Mouse (Mus musculus) layer of hippocampus, postnatal 25 days (tissue): ENCODE measurements around the gene Ttc34. TPM values are rescaled to one million over a fixed set of nuclear protein-coding genes. Genes with fewer than 3 reads are reported as not detected.

Experiments used
- DNase-seq, 2 experiments: peaks; one replicate each; pipeline ENCODE4 v3.0.0; 2022; ENCODE audit warnings: mixed read lengths in 2 of 2, low spot score in 1 of 2; ENCODE audit errors: extremely low spot score in 1 of 2
- total RNA-seq, 2 experiments: library from RNA; stranded (reverse); gene quantifications; 2 replicates each; pipeline ENCODE4 v1.2.3; 2021

Gene Ttc34
- total RNA-seq, 2 experiments from 2014 or later: 3.3 to 3.4 TPM

DNA sequence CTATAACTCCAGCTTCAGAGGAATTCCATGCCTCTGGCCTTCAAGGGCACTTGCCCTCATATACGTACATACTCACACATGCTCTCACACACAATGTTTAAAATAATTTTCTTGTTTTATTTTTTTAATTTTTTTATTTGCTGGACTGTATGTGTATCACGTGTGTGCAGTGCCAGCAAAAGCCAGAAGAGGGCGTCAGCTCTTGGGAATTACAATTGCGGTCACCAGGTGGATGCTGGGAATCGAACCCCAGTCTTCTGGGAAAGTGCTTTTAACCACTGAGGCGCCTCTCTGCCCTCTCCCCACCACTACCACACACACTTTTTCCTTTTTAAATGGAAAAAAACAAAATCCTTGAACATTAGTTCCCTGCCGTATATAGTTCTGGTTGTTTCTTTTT lies 19.6 kb downstream of the Ttc34 start:
- DNase-seq: no peak

DNA sequence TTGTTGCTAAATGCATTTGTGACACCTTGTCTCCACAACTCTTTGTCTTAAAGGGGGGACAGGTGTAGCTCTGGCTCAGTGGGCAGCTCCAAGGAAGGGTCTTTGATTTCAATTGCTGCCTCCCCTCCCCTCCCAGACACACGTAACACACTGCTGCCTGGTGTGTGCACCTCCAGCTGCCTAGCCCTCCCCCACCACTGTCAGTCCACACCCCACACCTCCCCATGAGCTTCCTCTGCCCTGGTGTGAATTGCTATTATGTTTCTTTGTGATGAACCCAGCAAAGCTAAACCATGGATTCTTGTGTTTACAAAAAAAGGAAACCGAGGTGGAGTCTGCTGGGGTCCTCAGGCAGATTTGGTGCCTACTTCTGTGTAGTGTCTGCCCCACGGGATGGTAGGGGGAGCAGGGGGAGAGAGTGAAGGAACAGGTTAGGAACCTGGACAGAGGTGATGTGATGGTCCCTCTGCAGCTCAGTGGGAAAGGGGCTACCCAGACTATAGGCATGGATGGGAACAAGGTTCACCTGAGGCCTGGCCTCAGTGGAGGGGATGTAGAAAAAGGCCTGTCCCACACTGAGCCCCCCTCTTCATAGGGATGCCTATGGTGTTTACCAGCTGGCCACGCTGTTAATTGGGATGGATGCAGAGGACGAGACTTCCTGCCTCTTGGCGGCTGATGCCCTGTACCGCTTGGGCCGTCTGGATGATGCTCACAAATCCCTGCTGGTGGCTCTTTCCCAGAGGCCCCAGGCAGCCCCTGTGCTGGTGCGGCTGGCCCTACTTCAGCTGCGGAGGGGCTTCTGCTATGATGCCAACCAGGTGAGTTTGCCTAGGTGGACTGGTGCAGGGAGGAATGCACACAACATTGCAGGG lies 20.3 kb downstream of the Ttc34 start:
- no peak for DNase-seq

DNA sequence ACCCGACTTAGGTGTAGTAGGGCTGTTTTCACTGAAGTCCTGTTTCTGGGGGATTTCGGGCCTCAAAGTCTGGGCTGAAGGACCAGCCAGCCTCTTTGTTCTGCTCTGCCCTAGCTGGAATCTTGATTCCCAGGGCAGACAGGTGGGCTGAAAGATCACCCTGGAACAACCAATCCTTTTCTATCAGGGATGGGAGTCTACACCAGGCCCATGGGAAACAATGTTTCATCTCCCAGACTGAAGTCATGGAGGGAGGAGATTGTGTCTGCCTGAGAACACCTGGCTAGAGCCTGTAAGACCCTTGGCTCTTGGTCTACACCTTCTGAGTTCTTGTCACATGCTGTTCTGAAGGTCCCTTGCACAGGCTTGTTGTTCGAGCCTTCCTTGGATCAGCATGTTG lies 21.3 kb downstream of the Ttc34 start:
- no peak for DNase-seq

DNA sequence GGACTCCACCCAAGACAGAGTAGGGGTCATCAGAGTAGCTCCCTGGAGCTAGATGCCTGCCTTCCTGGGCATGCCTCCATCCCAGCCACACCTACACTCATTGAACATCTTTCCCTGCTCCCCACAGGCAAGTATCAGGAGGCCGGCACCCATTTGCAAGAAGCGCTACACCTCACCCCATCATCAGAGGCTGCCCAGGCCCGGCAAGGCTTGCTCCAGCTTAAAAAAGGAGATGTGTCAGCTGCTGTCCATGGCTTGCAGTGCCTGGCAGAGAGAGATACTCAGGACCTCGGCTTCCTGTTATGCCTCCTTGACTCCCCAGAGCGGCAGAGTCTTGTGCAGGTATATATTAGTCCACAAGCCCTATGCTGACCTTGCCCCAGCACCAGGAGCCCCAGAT lies 24.7 kb downstream of the Ttc34 start:
- no peak for DNase-seq

DNA sequence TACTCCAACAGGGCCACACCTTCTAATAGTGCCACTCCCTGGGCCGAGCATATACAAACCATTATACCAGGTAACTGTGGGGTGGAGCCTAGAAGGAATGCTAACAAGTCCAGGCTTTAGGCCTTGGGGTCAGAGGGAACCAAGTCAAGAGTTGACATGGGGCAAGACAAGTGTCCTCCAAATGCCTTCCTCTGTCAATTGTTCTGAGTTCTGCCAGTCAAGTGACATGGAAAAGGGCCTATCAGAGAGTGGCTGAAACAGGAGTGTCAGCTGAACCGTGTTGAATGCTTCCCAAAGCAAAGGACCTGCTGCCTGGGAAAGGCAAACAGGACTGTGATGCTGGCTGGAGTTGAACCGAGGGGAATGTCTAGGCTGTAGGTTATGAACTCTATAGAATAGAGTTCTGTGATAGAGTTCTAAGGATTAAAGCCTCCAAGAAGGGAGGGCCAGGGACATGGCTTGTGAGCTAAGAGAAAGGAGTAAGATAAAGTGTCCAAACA lies 26.2 kb downstream of the Ttc34 start:
- no peak for DNase-seq

DNA sequence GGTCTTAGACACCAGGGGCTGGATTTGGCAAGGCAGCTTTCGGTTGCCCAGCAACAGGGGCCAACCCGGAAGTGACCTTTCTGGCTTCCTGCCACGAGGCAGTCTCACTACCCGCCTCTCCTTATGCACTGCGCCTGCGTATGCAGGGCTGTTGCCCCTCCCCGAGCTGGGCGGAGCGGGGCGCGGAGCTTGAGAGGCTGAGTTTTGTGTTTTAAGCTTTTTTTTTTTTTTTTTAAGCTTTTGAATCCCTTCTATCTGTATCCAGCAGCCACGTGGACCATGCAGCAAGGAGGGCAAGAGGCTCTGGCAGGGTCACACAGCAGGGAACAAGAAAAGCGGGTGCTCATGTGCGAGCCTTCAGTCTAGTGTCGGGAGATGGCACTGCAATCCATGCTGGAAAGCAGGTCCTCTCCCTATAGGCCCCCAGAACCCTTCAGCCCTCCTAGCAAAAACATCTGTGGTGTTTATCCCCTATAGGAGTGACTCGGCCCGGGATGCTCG lies 27.1 kb downstream of the Ttc34 start:
- peak; percentile 76 to 86 for DNase-seq

DNA sequence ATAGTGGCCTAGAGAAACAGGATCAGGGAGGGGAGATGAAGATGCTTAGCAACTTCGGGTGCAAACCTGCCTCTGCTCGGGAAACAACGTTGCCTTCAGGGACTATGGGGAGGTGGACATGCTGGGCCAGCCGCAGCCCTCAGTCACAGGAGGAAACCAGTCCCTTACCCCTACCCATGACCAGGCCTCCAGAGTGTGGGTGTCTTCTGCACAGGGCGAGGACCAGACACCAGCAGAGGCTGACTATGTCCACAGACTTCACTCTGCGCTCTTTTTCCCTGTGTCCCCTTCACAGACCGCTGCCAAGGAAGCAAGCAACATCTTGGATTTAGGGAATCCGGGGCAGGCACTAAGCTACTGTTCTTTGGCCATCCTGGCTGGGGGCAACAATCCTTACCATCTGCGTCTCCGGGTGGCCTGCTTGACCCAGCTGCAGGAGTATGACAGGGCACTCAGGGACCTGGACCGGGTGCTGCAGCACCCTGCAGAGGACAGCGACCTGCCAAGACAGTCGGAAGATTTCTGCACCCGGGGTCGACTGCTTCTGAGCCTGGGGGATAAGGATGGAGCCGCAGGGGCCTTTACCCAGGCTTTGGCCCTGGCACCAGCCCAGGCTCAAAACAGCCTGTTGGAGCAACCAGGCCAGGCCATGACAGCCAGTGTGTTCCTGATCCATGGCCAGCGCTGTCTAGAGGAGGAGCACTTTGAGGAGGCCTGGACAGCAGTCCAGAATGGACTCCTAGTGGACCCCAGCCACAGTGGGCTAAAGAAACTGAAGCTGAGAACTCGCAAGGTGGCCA lies 27.9 kb downstream of the Ttc34 start:
- no peak for DNase-seq

DNA sequence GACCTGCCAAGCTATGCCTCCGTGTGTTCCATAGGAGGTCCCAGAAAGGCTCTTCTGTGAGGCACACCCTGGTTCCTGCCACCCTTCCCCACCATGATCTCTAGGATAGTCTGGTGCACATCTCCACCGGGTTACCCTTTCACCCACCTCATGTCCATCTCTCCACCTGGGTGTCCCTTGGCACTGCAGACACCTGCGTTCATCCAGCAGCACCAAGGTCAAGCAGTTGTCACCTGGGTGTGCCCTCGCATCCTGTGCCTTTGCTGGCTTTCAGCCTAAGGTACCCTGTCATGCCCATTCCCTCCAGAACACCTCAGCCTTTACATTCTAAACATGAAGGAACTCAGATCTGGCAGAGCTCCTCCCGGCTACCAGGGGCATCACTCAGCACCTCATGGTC lies 29.1 kb downstream of the Ttc34 start:
- DNase-seq: no peak

DNA sequence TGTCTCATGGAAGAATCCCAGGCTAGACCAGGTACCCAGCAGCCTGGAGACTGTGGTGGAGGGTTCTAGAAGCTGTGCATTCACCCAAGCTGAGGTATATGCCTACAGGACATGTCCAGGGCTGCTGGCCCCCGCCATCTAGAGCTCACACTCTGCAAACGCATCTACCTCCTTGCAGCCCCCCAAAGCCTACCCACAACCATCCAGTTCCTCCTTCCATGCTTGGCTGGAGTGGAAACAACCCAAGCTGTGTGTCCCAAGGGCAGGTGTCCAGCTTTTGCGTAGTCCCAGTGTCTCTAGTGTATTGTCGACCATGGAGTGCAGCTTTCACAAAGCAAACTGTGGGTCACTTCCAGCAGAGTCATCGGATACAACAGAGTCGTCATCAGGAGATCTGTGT lies 30.0 kb downstream of the Ttc34 start:
- no peak for DNase-seq

DNA sequence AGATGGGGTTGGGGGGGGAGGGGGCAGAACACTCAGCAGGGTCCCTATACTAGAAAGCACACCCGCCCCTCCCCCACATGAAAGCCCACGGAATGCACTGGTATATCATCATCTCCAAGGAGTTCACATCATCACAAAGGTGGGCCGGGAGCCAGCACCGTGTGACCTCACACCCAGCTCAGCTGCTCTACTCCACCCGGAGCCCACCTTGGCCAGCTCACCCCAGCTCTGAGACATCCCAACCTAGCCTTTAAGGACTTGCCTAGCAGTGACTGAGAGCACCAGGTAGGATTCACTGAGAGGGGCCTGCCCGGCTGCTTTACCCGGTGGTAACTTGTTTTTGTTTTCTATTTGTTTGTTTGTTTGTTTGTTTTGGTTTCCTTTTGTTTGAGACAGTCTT lies 32.2 kb downstream of the Ttc34 start, which contains the start of gene Mmel1:
Mmel1 (plus strand) TSS at position 146 of the 400 bp plus-strand sequence.
- DNase-seq: no peak

DNA sequence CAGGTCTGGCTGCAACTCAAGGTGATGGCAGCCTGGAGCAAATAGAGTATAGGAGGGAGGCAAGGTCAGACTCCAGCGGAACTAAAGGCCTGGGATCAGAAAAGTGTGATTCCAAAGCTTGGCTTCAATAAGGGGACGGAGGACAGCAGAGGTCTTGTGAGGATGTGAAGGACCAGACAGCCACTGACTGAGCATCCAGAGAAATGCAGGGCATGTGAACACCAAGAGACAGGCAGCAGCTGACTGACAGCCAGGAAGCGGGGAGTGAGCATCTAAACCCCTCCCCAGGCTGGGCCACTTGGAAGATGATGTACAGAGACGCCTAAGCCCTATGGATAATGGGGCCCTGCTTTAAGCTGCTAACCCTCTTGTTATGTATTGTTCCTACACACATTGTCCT lies 33.5 kb downstream of the Ttc34 start:
- no peak for DNase-seq

DNA sequence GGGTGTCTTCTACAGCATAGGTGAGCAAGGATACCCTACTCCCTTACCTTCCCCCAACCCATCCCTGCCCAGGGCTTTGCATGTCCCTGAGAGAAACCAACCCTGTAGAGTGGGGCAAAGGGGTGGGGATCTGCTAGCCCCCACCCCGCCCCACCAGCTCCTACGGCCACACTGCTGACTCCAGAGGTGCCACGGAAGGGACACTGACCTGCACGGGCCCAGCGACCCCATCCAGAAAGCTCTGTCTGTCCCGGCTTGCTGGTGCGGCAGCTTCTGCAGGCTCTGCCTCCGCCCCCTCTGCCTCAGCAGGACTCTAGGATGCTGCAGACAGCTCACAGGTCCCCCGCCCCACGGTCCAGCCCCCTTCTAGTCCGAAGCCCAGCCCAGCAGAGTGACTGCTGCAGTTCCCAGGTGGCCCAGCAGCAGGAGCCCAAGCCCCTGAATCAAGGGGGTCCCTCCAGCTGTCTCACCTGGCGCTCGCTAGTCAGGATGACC lies 34.5 kb downstream of the Ttc34 start:
- no peak for DNase-seq

DNA sequence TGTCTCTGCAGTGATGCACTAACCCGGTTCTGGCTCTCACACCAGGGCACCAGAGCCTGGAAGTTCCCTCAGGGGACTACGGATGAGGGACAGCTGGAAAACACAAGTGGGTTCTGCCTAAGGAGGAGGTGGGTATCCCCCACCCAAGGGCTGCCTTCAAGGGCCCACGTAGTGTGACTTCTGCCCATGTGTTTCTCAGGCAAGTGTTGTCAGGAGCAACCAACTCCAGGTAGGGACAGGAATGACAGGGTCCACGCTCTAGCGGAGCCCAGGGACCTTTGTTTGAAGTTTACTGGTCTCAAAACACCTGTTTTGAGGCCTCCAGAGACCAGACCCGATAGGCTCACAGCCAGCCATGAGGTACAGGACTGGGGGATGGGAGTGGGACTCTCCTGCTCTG lies 35.9 kb downstream of the Ttc34 start:
- DNase-seq: no peak

DNA sequence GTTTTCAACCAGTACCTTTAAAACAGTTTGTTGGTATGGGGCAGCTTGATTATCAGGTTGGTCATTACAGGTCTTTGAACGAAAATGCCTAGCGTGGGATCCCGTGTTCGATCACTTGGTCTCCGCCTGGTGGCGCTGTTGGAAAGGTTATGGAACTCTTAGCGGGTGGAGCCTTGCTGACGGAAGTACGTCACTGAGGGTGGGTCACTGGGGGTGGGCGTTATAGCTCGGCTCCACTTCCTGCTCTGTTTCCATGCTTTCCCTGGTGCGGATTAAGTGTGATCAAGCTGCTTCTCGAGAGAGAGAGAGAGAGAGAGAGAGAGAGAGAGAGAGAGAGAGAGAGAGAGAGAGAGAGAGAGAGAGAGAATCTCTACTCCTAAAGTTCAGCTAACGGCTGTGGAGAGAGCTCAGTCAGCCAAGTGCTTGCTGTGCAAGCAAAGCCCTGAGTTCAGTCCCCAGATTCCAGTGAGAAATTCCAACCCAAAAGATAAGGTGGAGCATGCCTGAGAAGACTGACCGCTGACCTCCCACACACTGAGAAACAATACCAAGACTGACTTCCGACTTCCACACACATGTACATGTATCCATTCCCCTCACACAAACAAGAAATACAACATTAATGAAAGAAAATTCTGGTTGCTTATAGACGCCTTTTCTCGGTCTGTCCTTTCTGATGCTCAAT lies 40.7 kb downstream of the Ttc34 start:
- peak; percentile 86 to 99 for DNase-seq

DNA sequence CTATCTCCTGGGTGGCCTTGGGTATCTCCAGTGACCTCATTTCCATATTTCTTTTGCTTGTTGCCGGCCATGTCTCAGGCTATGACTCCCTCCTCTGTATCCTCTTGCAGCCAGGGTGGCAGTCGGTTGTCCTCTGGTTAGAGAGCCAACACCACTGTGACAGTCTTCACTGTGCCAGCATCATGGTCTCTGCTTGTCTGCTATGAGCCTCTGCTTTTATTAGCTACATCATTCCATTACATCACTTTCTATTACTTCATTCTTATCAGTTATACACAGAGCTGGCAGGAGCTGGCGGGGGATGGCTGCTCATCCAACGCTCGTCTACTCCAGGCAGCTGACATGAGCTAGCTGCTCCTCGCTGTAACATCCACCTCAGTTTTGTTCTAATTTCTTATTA lies 43.5 kb downstream of the Ttc34 start:
- DNase-seq: no peak

DNA sequence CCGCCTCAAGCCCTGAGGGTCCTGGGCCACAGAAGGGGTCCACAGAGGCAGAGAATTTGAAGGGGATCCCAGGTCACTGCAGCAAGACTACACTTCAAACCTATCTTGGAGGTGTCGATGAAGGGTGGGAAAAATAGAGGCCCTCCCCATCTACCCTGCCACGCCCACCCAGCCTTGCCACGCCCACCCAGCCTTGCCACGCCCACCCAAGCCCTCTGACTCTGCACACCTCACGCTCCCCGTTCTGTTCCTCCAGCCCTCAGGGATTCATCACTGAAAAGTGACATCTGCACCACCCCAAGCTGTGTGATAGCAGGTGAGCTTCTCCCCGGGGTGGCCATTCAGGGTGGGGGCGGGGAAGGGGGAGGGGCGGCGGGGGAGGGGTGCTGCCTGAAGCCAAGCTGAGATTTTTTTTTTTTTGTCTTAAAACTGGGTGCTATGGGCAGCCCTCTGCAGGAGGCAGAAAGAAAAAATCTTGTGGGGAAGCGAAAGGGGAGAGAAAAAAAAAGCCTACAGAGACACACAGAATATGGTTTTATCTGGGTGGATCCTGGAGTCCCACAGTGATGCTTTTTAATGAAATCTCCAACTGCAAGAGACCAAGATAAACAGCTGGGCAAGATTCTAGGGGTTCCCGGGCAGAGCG lies 44.9 kb downstream of the Ttc34 start:
- no peak for DNase-seq

DNA sequence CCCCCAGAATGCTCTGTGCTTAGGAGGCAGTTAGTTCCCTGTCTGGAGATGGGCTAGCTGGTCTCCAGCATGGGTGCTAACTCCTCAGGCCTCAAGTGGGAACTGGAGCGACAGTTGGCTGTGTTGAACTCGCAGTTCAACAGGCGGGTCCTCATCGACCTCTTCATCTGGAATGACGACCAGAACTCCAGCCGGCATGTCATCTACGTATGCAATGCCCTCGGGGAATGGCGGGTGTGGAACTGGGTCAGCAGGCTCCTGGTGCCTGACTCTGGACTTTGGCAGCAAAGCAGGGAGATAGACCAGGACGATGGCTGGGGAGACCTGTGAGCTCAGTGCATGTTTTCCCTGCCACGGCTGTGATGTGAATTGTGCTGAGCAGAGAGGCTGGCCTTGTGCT lies 48.2 kb downstream of the Ttc34 start:
- no peak for DNase-seq

DNA sequence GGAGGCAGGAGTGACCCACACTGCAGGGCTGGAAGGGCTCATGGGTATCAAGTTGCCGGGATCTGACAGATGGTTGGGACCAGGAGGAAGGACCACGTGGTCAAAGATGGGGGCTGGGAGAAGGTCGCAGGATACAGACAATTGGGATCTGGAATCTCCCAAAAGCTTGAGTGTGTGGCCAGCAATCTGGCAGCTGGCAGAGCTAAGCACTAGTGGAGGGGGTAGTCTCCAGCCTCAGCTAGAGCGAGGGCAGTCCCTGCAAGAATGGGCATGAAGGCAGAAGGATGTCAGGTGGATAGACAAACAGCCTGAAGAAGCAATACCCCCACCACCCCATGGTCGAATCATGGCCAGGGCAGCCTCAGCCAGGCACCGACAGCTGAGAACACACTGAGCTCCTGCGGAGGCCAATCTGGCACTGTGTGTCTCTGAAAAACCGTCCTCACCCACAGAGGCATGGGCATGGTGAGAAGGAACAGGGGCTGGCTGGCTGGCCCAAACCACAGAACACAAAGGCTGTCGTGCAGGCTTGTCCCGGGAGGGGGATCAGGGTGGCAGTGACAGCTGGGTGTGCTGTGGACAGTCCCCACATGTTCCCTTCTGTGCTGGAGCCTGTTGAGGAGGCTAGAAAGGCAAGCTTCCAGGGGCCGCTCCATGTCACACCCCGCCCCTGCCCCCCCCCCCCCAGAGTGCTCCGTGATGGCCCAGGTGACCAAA lies 49.8 kb downstream of the Ttc34 start:
- DNase-seq: no peak

DNA sequence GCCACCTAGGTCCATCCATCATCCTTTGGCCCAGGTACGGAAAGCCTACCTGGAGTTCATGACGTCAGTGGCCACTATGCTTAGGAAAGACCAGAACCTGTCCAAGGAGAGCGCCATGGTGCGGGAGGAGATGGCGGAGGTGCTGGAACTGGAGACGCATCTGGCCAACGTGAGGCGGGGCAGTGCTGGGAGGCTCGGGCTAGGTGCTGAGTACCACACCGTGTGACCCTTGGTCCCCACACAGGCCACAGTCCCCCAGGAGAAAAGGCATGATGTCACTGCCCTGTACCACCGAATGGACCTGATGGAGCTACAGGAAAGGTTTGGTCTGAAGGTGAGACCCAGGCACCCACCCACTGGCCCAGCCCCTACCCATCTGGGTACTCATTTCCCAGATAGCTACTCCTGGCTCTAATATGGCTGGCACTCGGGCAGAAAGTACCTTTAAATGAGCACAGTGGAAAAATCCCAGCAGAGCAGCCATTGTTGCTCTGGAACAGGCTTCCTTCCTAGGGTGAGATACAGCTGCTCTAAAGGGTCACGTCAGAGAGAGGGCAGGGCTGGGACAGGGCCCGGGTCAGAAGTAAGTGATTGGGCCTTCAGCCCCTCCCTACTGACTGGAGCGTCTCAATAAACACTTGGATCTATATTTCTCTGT lies 50.5 kb downstream of the Ttc34 start:
- DNase-seq: no peak
